Mouse (Mus musculus) liver, postnatal 0 days (tissue): Measurements from ENCODE around the gene Apoc1.

Experiments used
- CTCF ChIP-seq: sonication (generic); IDR thresholded peaks from 2 replicates; pipeline ENCODE4 v1.5.1; 2016; ENCODE audit warnings: antibody characterized with exemption, low read depth
- EP300 ChIP-seq: IDR thresholded peaks from 2 replicates; pipeline ENCODE4 v1.6.1; 2016; ENCODE audit warnings: antibody characterized with exemption, low read depth, mild to moderate bottlenecking

- TF ChIP-seq CTCF (no peak), EP300 (no peak)
Measured at GRCm38 (mm10) chr7:19716055-19716682, 23.7 kb upstream of the Apoc1 start.
